11 mouse cellular contexts compared by ENCODE assay signal in the genomic region with DNA sequence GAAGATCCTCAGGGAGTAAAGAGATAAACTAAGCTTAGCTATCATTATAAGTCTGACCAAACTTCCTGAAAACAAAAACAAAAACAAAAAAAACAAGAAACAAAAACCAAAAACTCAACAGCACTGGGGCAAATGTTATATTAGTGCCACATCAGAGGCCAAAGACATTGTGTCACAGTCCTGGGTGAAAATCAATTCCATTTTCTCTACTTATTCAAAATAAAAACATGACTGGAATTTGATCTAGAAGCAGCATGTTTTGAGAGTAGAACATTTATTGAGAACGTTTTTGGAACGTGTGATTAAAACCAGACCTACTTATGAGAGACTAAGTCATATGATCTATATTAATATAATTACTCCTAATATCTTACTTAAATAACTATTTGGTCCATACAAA. TPM values are rescaled to one million over a fixed set of nuclear protein-coding genes. Genes with fewer than 3 reads are reported as not detected.
DNase-seq lines count a peak whose midpoint lies in the region; ATAC-seq lines count a peak whose summit lies in the region.
"Had no signal": no experiment of that assay in that cellular context is flagged by ENCODE, and none has a peak within 500 bp of the region (broad histone marks: within the 10 kb centered on the region; RNA-seq: fewer than 3 reads in every experiment).

No protein-coding gene starts in this region.

- 60% methylated on average over 2 of the region's 2 CpGs for WGBS in heart, embryonic 13.5 days
- WGBS in hindbrain, embryonic 15.5 days: 85% methylated on average over 2 of the region's 2 CpGs
- WGBS in midbrain, embryonic 14.5 days: 88% methylated on average over 2 of the region's 2 CpGs
- whole genome bisulfite sequencing in kidney, embryonic 15.5 days: 72% methylated on average over 2 of the region's 2 CpGs

- H3K4me2 ChIP-seq in heart, embryonic 13.5 days: peak overlapping the region; percentile 78
- peak overlapping the region; percentile 76 for H3K4me2 ChIP-seq in hindbrain, embryonic 15.5 days
- H3K4me2 ChIP-seq in midbrain, embryonic 14.5 days (ENCODE audit: low read length): peak overlapping the region; percentile 73
- H3K4me2 ChIP-seq in kidney, embryonic 15.5 days: no peak overlapping the region

- H3K36me3 ChIP-seq in heart, embryonic 13.5 days: no peaks in the 10 kb centered on the region
- H3K36me3 ChIP-seq in hindbrain, embryonic 15.5 days: no peaks in the 10 kb centered on the region
- H3K36me3 ChIP-seq in midbrain, embryonic 14.5 days (ENCODE audit: control insufficient read depth, insufficient read depth, low read length): no peaks in the 10 kb centered on the region
- no peaks in the 10 kb centered on the region for H3K36me3 ChIP-seq in kidney, embryonic 15.5 days

- no peak overlapping the region for H3K9ac ChIP-seq in heart, embryonic 13.5 days
- H3K9ac ChIP-seq in hindbrain, embryonic 15.5 days: no peak overlapping the region
- no peak overlapping the region for H3K9ac ChIP-seq in midbrain, embryonic 14.5 days (replicated peaks; ENCODE audit: low read length)
- no peak overlapping the region for H3K9ac ChIP-seq in kidney, embryonic 15.5 days

- DNase-seq in heart, postnatal 14 days: no peak
- DNase-seq in adipocyte (ENCODE audit: low spot score): peak; percentile 53
- no peak for DNase-seq in midbrain, embryonic 14.5 days
- DNase-seq in spleen, postnatal 14 days (ENCODE audit: low spot score in 2 of 2): no peak
- DNase-seq in Muller cell, postnatal 12 days (ENCODE audit: inconsistent ontology term): no peak
- DNase-seq: kidney, adult 11 months; lung, adult 2 months had no signal

- intact Hi-C loops in heart, postnatal 14 days (cut with DNase I): loop anchor here (5.0 kb wide), 3 partner anchors 50 to 115 kb away; no protein-coding TSS in a partner anchor

- no peak for ATAC-seq in heart, embryonic 13.5 days (ENCODE audit: extremely low read depth, insufficient number of reproducible peaks, low FRiP score, low TSS enrichment)
- no peak for ATAC-seq in hindbrain, embryonic 15.5 days (ENCODE audit: low FRiP score, low read depth)
- no peak for ATAC-seq in midbrain, embryonic 14.5 days (ENCODE audit: low FRiP score, low TSS enrichment)
- ATAC-seq in kidney, embryonic 15.5 days (replicated peaks; ENCODE audit: low FRiP score): no peak
- ATAC-seq: activated CD4-positive, CD25-positive, alpha-beta regulatory T cell, adult 4 months had no signal

- peak overlapping the region; percentile 97 for H3K4me3 ChIP-seq in heart, embryonic 13.5 days
- H3K4me3 ChIP-seq in hindbrain, embryonic 15.5 days: peak overlapping the region; percentile 98; the same call in 1 of the 2 replicates
- 0 out of 2 replicates have a peak overlapping the region, but pooled peaks have one; percentile 96 for H3K4me3 ChIP-seq in midbrain, embryonic 14.5 days (replicated peaks; ENCODE audit: low read depth, low read length)
- H3K4me3 ChIP-seq in kidney, embryonic 15.5 days (replicated peaks): no peak overlapping the region

- no peak overlapping the region for H3K27ac ChIP-seq in heart, embryonic 13.5 days (replicated peaks)
- no peak overlapping the region for H3K27ac ChIP-seq in hindbrain, embryonic 15.5 days (replicated peaks)
- H3K27ac ChIP-seq in midbrain, embryonic 14.5 days (replicated peaks; ENCODE audit: low read depth, low read length): no peak overlapping the region
- H3K27ac ChIP-seq in kidney, embryonic 15.5 days: no peak overlapping the region

- peaks cover 50% of the 10 kb centered on the region for H3K4me1 ChIP-seq in heart, embryonic 13.5 days
- peaks cover 49% of the 10 kb centered on the region for H3K4me1 ChIP-seq in hindbrain, embryonic 15.5 days (replicated peaks)
- peaks cover 27% of the 10 kb centered on the region for H3K4me1 ChIP-seq in midbrain, embryonic 14.5 days (ENCODE audit: control insufficient read depth, insufficient read depth, low read length)
- H3K4me1 ChIP-seq in kidney, embryonic 15.5 days: peaks cover 31% of the 10 kb centered on the region

- H3K27me3 ChIP-seq in heart, embryonic 13.5 days (replicated peaks): no peaks in the 10 kb centered on the region
- H3K27me3 ChIP-seq in hindbrain, embryonic 15.5 days: no peaks in the 10 kb centered on the region
- no peaks in the 10 kb centered on the region for H3K27me3 ChIP-seq in midbrain, embryonic 14.5 days (ENCODE audit: control insufficient read depth, insufficient read depth, low read length)
- no peaks in the 10 kb centered on the region for H3K27me3 ChIP-seq in kidney, embryonic 15.5 days

- H3K9me3 ChIP-seq in heart, embryonic 13.5 days: no peaks in the 10 kb centered on the region
- no peaks in the 10 kb centered on the region for H3K9me3 ChIP-seq in hindbrain, embryonic 15.5 days
- no peaks in the 10 kb centered on the region for H3K9me3 ChIP-seq in midbrain, embryonic 14.5 days (ENCODE audit: control insufficient read depth, low read length)
- H3K9me3 ChIP-seq in kidney, embryonic 15.5 days (replicated peaks): no peaks in the 10 kb centered on the region

RNA-seq across cellular contexts. Expression of gene Tmem131, which starts 6.5 kb away (rescaled TPM):
- 5.8 and 6.5 TPM in 2 replicates for polyA plus RNA-seq in heart, embryonic 13.5 days (2015; fragmentation: Nextera tagmentation; extraction: Ambion mirVana)
- 10 to 100 TPM; 40.1 to 42.7 TPM for total RNA-seq in heart, postnatal 14 days (2021)
- 11.9 and 13.5 TPM in 2 replicates for polyA plus RNA-seq in hindbrain, embryonic 15.5 days (2015; fragmentation: Nextera tagmentation; extraction: Ambion mirVana)
- polyA plus RNA-seq in midbrain, embryonic 14.5 days (2014; fragmentation: Nextera tagmentation; extraction: Ambion mirVana): 19.5 and 23.1 TPM in 2 replicates
- polyA plus RNA-seq in kidney, embryonic 15.5 days (2015; fragmentation: Nextera tagmentation; extraction: Ambion mirVana): 12.3 TPM in 2 replicates
